Mouse (Mus musculus): ENCODE measurements around the gene Crybb3.
A peak's percentile ranks its signal among the peaks of the same experiment; 100 is the strongest.

GRCm38 (mm10) chr5:113078686-113079085, 2.7 kb downstream of the Crybb3 start:
- TF ChIP-seq EP300 (IDR thresholded peaks at IDR 0.05; ENCODE audit: low read depth) (no peak), CTCF (IDR thresholded peaks at IDR 0.05; ENCODE audit: low read depth) (peak; percentile 75)

Measured in liver, postnatal 0 days (tissue).